Mouse (Mus musculus) cortical plate, adult 2 months (tissue): ENCODE results near the gene Dld.

ENCODE experiments used
- CTCF ChIP-seq: fragments of 200-500 bp; IDR thresholded peaks from 2 replicates; pipeline ENCODE4 v1.5.1; 2011; ENCODE audit warnings: mild to moderate bottlenecking, control low read depth, low read length; ENCODE audit not compliant: insufficient read depth; ENCODE audit errors: extremely low read depth
- POLR2A ChIP-seq: fragments of 200-500 bp; IDR thresholded peaks from 2 replicates; pipeline ENCODE4 v1.6.1; 2011; ENCODE audit warnings: mild to moderate bottlenecking, low read length, control low read depth; ENCODE audit not compliant: insufficient read depth; ENCODE audit errors: extremely low read depth

GRCm38 (mm10) chr12:31306075-31306675 is 45.1 kb downstream of the Dld start:
- TF ChIP-seq CTCF (no peak), POLR2A (no peak)
